Mouse (Mus musculus): ENCODE data around the gene Eef1akmt4. TPM values are rescaled to one million over a fixed set of nuclear protein-coding genes. Genes with fewer than 3 reads are reported as not detected.
"Not testable (repeated sequence)": the region's sequence is repeated elsewhere in the genome, so short reads cannot be mapped to it uniquely, and the experiment has no call there.

Gene Eef1akmt4
- polyA plus RNA-seq, 1 experiment from 2014 or later = 7.9 TPM

GRCm38 (mm10) chr16:20651076-20651946 is 39.9 kb downstream of the Eef1akmt4 start, which contains the start of gene Psmd2:
Gene Psmd2, plus strand, starts transcription at chr16:20651652.
- peaks cover 19% of the 10 kb centered on the region for H3K4me1 ChIP-seq (ENCODE audit: control insufficient read depth, insufficient read depth, low read length)
- 2% methylated on average over 46 of the region's 46 CpGs for WGBS
- no peaks in the 10 kb centered on the region for H3K27me3 ChIP-seq (ENCODE audit: control insufficient read depth, insufficient read depth, low read depth, low read length)
- peak within 1 kb of the TSS; percentile 85 for H3K27ac ChIP-seq (ENCODE audit: low read length)
- H3K36me3 ChIP-seq (ENCODE audit: control insufficient read depth, insufficient read depth, low read length) = peaks cover 12% of the 10 kb centered on the region
- H3K4me2 ChIP-seq (ENCODE audit: low read length) = peak within 1 kb of the TSS; percentile 73
- H3K9me3 ChIP-seq (replicated peaks; ENCODE audit: control insufficient read depth, low read length, poor library complexity, severe bottlenecking) = no peaks in the 10 kb centered on the region
- peak within 1 kb of the TSS; percentile 73 for H3K4me3 ChIP-seq (ENCODE audit: low read depth, low read length)
- peak within 1 kb of the TSS; percentile 86 for H3K9ac ChIP-seq (ENCODE audit: low read depth, low read length)
- peak; percentile 97 for ATAC-seq

GRCm38 (mm10) chr16:20651947-20652310 is 40.5 kb downstream of the Eef1akmt4 start:
- Histone ChIP-seq H3K4me1 (ENCODE audit: control insufficient read depth, insufficient read depth, low read length) (peaks cover 19% of the 10 kb centered on the region), H3K27me3 (ENCODE audit: control insufficient read depth, insufficient read depth, low read depth, low read length) (no peaks in the 10 kb centered on the region), H3K4me3 (ENCODE audit: low read depth, low read length) (peak overlapping the region; percentile 73), H3K9ac (ENCODE audit: low read depth, low read length) (peak overlapping the region; percentile 86), H3K36me3 (ENCODE audit: control insufficient read depth, insufficient read depth, low read length) (peaks cover 17% of the 10 kb centered on the region), H3K9me3 (replicated peaks; ENCODE audit: control insufficient read depth, low read length, poor library complexity, severe bottlenecking) (no peaks in the 10 kb centered on the region), H3K27ac (ENCODE audit: low read length) (peak overlapping the region; percentile 70), H3K4me2 (ENCODE audit: low read length) (peak overlapping the region; percentile 73)
- no peak for ATAC-seq
- WGBS = 10% methylated on average over 12 of the region's 12 CpGs

- H3K9me3 ChIP-seq (replicated peaks; ENCODE audit: control insufficient read depth, low read length, poor library complexity, severe bottlenecking) = no peaks in the 10 kb centered on the region
- H3K4me1 ChIP-seq (ENCODE audit: control insufficient read depth, insufficient read depth, low read length) = peaks cover 19% of the 10 kb centered on the region
- H3K27ac ChIP-seq (ENCODE audit: low read length) = no peak overlapping the region
- no peaks in the 10 kb centered on the region for H3K27me3 ChIP-seq (ENCODE audit: control insufficient read depth, insufficient read depth, low read depth, low read length)
- H3K4me2 ChIP-seq (ENCODE audit: low read length) = no peak overlapping the region; the same call in 1 of the 2 replicates
- no peak overlapping the region for H3K9ac ChIP-seq (ENCODE audit: low read depth, low read length)
- no peak overlapping the region for H3K4me3 ChIP-seq (ENCODE audit: low read depth, low read length)
- WGBS = 59% methylated on average over 2 of the region's 2 CpGs
- ATAC-seq = no peak
- H3K36me3 ChIP-seq (ENCODE audit: control insufficient read depth, insufficient read depth, low read length) = peaks cover 29% of the 10 kb centered on the region
Measured at GRCm38 (mm10) chr16:20653315-20653714, 41.9 kb downstream of the Eef1akmt4 start.

GRCm38 (mm10) chr16:20657661-20658060 is 46.3 kb downstream of the Eef1akmt4 start:
- H3K4me3 ChIP-seq (ENCODE audit: low read depth, low read length) = no peak overlapping the region
- H3K4me2 ChIP-seq (ENCODE audit: low read length) = no peak overlapping the region
- H3K9ac ChIP-seq (ENCODE audit: low read depth, low read length) = no peak overlapping the region
- peaks cover 9% of the 10 kb centered on the region for H3K4me1 ChIP-seq (ENCODE audit: control insufficient read depth, insufficient read depth, low read length)
- H3K27ac ChIP-seq (ENCODE audit: low read length) = no peak overlapping the region
- 94% methylated on average over 4 of the region's 4 CpGs for WGBS
- ATAC-seq = no peak
- peaks cover 55% of the 10 kb centered on the region for H3K36me3 ChIP-seq (ENCODE audit: control insufficient read depth, insufficient read depth, low read length)
- no peaks in the 10 kb centered on the region for H3K27me3 ChIP-seq (ENCODE audit: control insufficient read depth, insufficient read depth, low read depth, low read length)
- H3K9me3 ChIP-seq (replicated peaks; ENCODE audit: control insufficient read depth, low read length, poor library complexity, severe bottlenecking) = no peaks in the 10 kb centered on the region

- H3K36me3 ChIP-seq (ENCODE audit: control insufficient read depth, insufficient read depth, low read length); ATAC-seq; H3K27me3 ChIP-seq (ENCODE audit: control insufficient read depth, insufficient read depth, low read depth, low read length); H3K9ac ChIP-seq (ENCODE audit: low read depth, low read length); H3K27ac ChIP-seq (ENCODE audit: low read length); H3K4me1 ChIP-seq (ENCODE audit: control insufficient read depth, insufficient read depth, low read length); H3K4me2 ChIP-seq (ENCODE audit: low read length); H3K9me3 ChIP-seq (replicated peaks; ENCODE audit: control insufficient read depth, low read length, poor library complexity, severe bottlenecking); H3K4me3 ChIP-seq (ENCODE audit: low read depth, low read length): not testable (repeated sequence)
- WGBS = 96% methylated on average over 5 of the region's 6 CpGs
Measured at GRCm38 (mm10) chr16:20668013-20668412, 56.6 kb downstream of the Eef1akmt4 start, which contains the start of gene Eif4g1. Gene Eif4g1, plus strand, starts transcription at chr16:20668313.

MicroRNAs encoded within 50 kb of the gene (microRNA counts, 519-probe panel; counts per million panel counts)
- 2,162 counts per million, percentile 61 among the panel's probes with 10 or more counts for microRNA mmu-miR-1224

Small RNA genes within 50 kb of the gene (microRNA-seq; reads per million reads assigned to microRNA genes)
- 41.7 reads per million, percentile 44 among the genes with 10 or more reads in this experiment for gene Mir1224

Other genes starting within 250 kb of the Eef1akmt4 start
- 168 and 180 TPM in 2 replicates for gene Abcc5, start 185.2 kb upstream of the Eef1akmt4 start, polyA plus RNA-seq (2015; fragmentation: Nextera tagmentation; extraction: Ambion mirVana)
- gene Eif2b5, start 112.8 kb upstream of the Eef1akmt4 start, polyA plus RNA-seq (2015; fragmentation: Nextera tagmentation; extraction: Ambion mirVana) = 95.0 and 97.1 TPM in 2 replicates
- gene Dvl3, start 94.6 kb upstream of the Eef1akmt4 start, polyA plus RNA-seq (2015; fragmentation: Nextera tagmentation; extraction: Ambion mirVana) = 36.2 and 38.0 TPM in 2 replicates
- gene Ap2m1, start 76.1 kb upstream of the Eef1akmt4 start, polyA plus RNA-seq (2015; fragmentation: Nextera tagmentation; extraction: Ambion mirVana) = 1,379 and 1,416 TPM in 2 replicates
- gene Abcf3, start 63.0 kb upstream of the Eef1akmt4 start, polyA plus RNA-seq (2015; fragmentation: Nextera tagmentation; extraction: Ambion mirVana) = 80.9 and 95.7 TPM in 2 replicates
- 19.8 and 26.7 TPM in 2 replicates for gene Vwa5b2, start 22.1 kb upstream of the Eef1akmt4 start, polyA plus RNA-seq (2015; fragmentation: Nextera tagmentation; extraction: Ambion mirVana)
- gene Gm49333, start within 50 bp of the Eef1akmt4 start, polyA plus RNA-seq (2015; fragmentation: Nextera tagmentation; extraction: Ambion mirVana) = not detected in 2 replicates
- gene Alg3, start 142 bp downstream of the Eef1akmt4 start, polyA plus RNA-seq (2015; fragmentation: Nextera tagmentation; extraction: Ambion mirVana) = 39.6 and 41.6 TPM in 2 replicates
- gene Camk2n2, start 9.7 kb downstream of the Eef1akmt4 start, polyA plus RNA-seq (2015; fragmentation: Nextera tagmentation; extraction: Ambion mirVana) = 34.5 and 40.1 TPM in 2 replicates
- gene Ece2, start 18.2 kb downstream of the Eef1akmt4 start, polyA plus RNA-seq (2015; fragmentation: Nextera tagmentation; extraction: Ambion mirVana) = 23.2 and 23.6 TPM in 2 replicates
- 365 and 371 TPM in 2 replicates for gene Psmd2, start 40.1 kb downstream of the Eef1akmt4 start, polyA plus RNA-seq (2015; fragmentation: Nextera tagmentation; extraction: Ambion mirVana)
- 127 and 134 TPM in 2 replicates for gene Eif4g1, start 56.7 kb downstream of the Eef1akmt4 start, polyA plus RNA-seq (2015; fragmentation: Nextera tagmentation; extraction: Ambion mirVana)
- 62.1 and 66.5 TPM in 2 replicates for gene Fam131a, start 81.6 kb downstream of the Eef1akmt4 start, polyA plus RNA-seq (2015; fragmentation: Nextera tagmentation; extraction: Ambion mirVana)
- 83.0 and 88.0 TPM in 2 replicates for gene Polr2h, start 106.1 kb downstream of the Eef1akmt4 start, polyA plus RNA-seq (2015; fragmentation: Nextera tagmentation; extraction: Ambion mirVana)
- 22.3 and 25.4 TPM in 2 replicates for gene Clcn2, start 106.2 kb downstream of the Eef1akmt4 start, polyA plus RNA-seq (2015; fragmentation: Nextera tagmentation; extraction: Ambion mirVana)
- 3.7 and 4.5 TPM in 2 replicates for gene Chrd, start 121.5 kb downstream of the Eef1akmt4 start, polyA plus RNA-seq (2015; fragmentation: Nextera tagmentation; extraction: Ambion mirVana)
- 1.5 TPM in 2 replicates for gene Thpo, start 122.9 kb downstream of the Eef1akmt4 start, polyA plus RNA-seq (2015; fragmentation: Nextera tagmentation; extraction: Ambion mirVana)

Measured in midbrain, embryonic 16.5 days (tissue).